Mouse (Mus musculus): ENCODE measurements around the gene Tns3. TPM values are rescaled to one million over a fixed set of nuclear protein-coding genes. Genes with fewer than 3 reads are reported as not detected.

Tns3 gene
- polyA plus RNA-seq, 1 experiment from 2014 or later, result 26.0 TPM

GRCm38 (mm10) chr11:8637469-8638447 lies 26.6 kb downstream of the Tns3 start:
- WGBS, result 83% methylated on average over 10 of the region's 10 CpGs
- H3K27ac ChIP-seq (replicated peaks; ENCODE audit: low read depth, low read length), result no peak overlapping the region
- no peak overlapping the region for H3K9ac ChIP-seq (ENCODE audit: low read length)
- H3K27me3 ChIP-seq (ENCODE audit: control insufficient read depth, insufficient read depth, low read length), result no peaks in the 10 kb centered on the region
- H3K36me3 ChIP-seq (ENCODE audit: control insufficient read depth, insufficient read depth, low read length), result no peaks in the 10 kb centered on the region
- no peak overlapping the region for H3K4me2 ChIP-seq (ENCODE audit: low read depth, severe bottlenecking)
- H3K4me3 ChIP-seq (ENCODE audit: low read depth, low read length), result no peak overlapping the region
- H3K4me1 ChIP-seq (ENCODE audit: control insufficient read depth, insufficient read depth, low read length), result peaks cover 10% of the 10 kb centered on the region
- ATAC-seq (ENCODE audit: insufficient number of reproducible peaks, low FRiP score, low TSS enrichment, low read depth) (no peak), DNase-seq (ENCODE audit: low spot score) (no peak)
- no peaks in the 10 kb centered on the region for H3K9me3 ChIP-seq (ENCODE audit: control insufficient read depth, low read length)

GRCm38 (mm10) chr11:8636680-8637079 lies 27.7 kb downstream of the Tns3 start:
- DNase-seq (ENCODE audit: low spot score), result no peak

GRCm38 (mm10) chr11:8635778-8636177 lies 28.6 kb downstream of the Tns3 start:
- Histone ChIP-seq H3K36me3 (ENCODE audit: control insufficient read depth, insufficient read depth, low read length) (no peaks in the 10 kb centered on the region), H3K4me2 (ENCODE audit: low read depth, severe bottlenecking) (no peak overlapping the region), H3K4me1 (ENCODE audit: control insufficient read depth, insufficient read depth, low read length) (peaks cover 4% of the 10 kb centered on the region), H3K27me3 (ENCODE audit: control insufficient read depth, insufficient read depth, low read length) (no peaks in the 10 kb centered on the region), H3K9ac (ENCODE audit: low read length) (no peak overlapping the region), H3K9me3 (ENCODE audit: control insufficient read depth, low read length) (no peaks in the 10 kb centered on the region), H3K27ac (replicated peaks; ENCODE audit: low read depth, low read length) (no peak overlapping the region), H3K4me3 (ENCODE audit: low read depth, low read length) (no peak overlapping the region)
- 60% methylated on average over 3 of the region's 3 CpGs for WGBS
- DNase-seq (ENCODE audit: low spot score), result no peak
- ATAC-seq (ENCODE audit: insufficient number of reproducible peaks, low FRiP score, low TSS enrichment, low read depth), result no peak

More at GRCm38 (mm10) chr11:8636680-8637079, 27.7 kb downstream of the Tns3 start:
- H3K27me3 ChIP-seq (ENCODE audit: control insufficient read depth, insufficient read depth, low read length), result no peaks in the 10 kb centered on the region
- no peak overlapping the region for H3K4me2 ChIP-seq (ENCODE audit: low read depth, severe bottlenecking)
- peaks cover 6% of the 10 kb centered on the region for H3K4me1 ChIP-seq (ENCODE audit: control insufficient read depth, insufficient read depth, low read length)
- no peak overlapping the region for H3K9ac ChIP-seq (ENCODE audit: low read length)
- WGBS, result 78% methylated on average over 1 of the region's 1 CpGs
- H3K27ac ChIP-seq (replicated peaks; ENCODE audit: low read depth, low read length), result no peak overlapping the region
- H3K9me3 ChIP-seq (ENCODE audit: control insufficient read depth, low read length), result no peaks in the 10 kb centered on the region
- H3K4me3 ChIP-seq (ENCODE audit: low read depth, low read length), result no peak overlapping the region
- ATAC-seq (ENCODE audit: insufficient number of reproducible peaks, low FRiP score, low TSS enrichment, low read depth), result no peak
- no peaks in the 10 kb centered on the region for H3K36me3 ChIP-seq (ENCODE audit: control insufficient read depth, insufficient read depth, low read length)

- 86% methylated on average over 7 of the region's 7 CpGs for whole genome bisulfite sequencing
- H3K9me3 ChIP-seq (ENCODE audit: control insufficient read depth, low read length), result no peaks in the 10 kb centered on the region
- no peaks in the 10 kb centered on the region for H3K36me3 ChIP-seq (ENCODE audit: control insufficient read depth, insufficient read depth, low read length)
- no peak overlapping the region for H3K27ac ChIP-seq (replicated peaks; ENCODE audit: low read depth, low read length)
- H3K27me3 ChIP-seq (ENCODE audit: control insufficient read depth, insufficient read depth, low read length), result no peaks in the 10 kb centered on the region
- no peak overlapping the region for H3K4me2 ChIP-seq (ENCODE audit: low read depth, severe bottlenecking)
- no peak overlapping the region for H3K4me3 ChIP-seq (ENCODE audit: low read depth, low read length)
- DNase-seq (ENCODE audit: low spot score), result no peak
- H3K4me1 ChIP-seq (ENCODE audit: control insufficient read depth, insufficient read depth, low read length), result no peaks in the 10 kb centered on the region
- ATAC-seq (ENCODE audit: insufficient number of reproducible peaks, low FRiP score, low TSS enrichment, low read depth), result no peak
- no peak overlapping the region for H3K9ac ChIP-seq (ENCODE audit: low read length)
Measured at GRCm38 (mm10) chr11:8634728-8635410, 29.5 kb downstream of the Tns3 start.

GRCm38 (mm10) chr11:8632163-8632562 lies 32.2 kb downstream of the Tns3 start:
- 88% methylated on average over 5 of the region's 5 CpGs for WGBS
- H3K27ac ChIP-seq (replicated peaks; ENCODE audit: low read depth, low read length), result no peak overlapping the region
- no peaks in the 10 kb centered on the region; the same call in 1 of the 2 replicates for H3K4me1 ChIP-seq (ENCODE audit: control insufficient read depth, insufficient read depth, low read length)
- no peaks in the 10 kb centered on the region for H3K36me3 ChIP-seq (ENCODE audit: control insufficient read depth, insufficient read depth, low read length)
- H3K9me3 ChIP-seq (ENCODE audit: control insufficient read depth, low read length), result no peaks in the 10 kb centered on the region
- H3K4me2 ChIP-seq (ENCODE audit: low read depth, severe bottlenecking), result no peak overlapping the region
- no peak overlapping the region for H3K9ac ChIP-seq (ENCODE audit: low read length)
- no peak overlapping the region for H3K4me3 ChIP-seq (ENCODE audit: low read depth, low read length)
- ATAC-seq (ENCODE audit: insufficient number of reproducible peaks, low FRiP score, low TSS enrichment, low read depth), result no peak
- no peak for DNase-seq (ENCODE audit: low spot score)
- no peaks in the 10 kb centered on the region for H3K27me3 ChIP-seq (ENCODE audit: control insufficient read depth, insufficient read depth, low read length)

GRCm38 (mm10) chr11:8629862-8630390 lies 34.4 kb downstream of the Tns3 start:
- H3K4me2 ChIP-seq (ENCODE audit: low read depth, severe bottlenecking), result no peak overlapping the region
- no peak overlapping the region for H3K4me3 ChIP-seq (ENCODE audit: low read depth, low read length)
- WGBS, result 80% methylated on average over 8 of the region's 8 CpGs
- no peak overlapping the region for H3K9ac ChIP-seq (ENCODE audit: low read length)
- DNase-seq (ENCODE audit: low spot score) (no peak), ATAC-seq (ENCODE audit: insufficient number of reproducible peaks, low FRiP score, low TSS enrichment, low read depth) (no peak)
- peaks cover 18% of the 10 kb centered on the region for H3K4me1 ChIP-seq (ENCODE audit: control insufficient read depth, insufficient read depth, low read length)
- no peak overlapping the region for H3K27ac ChIP-seq (replicated peaks; ENCODE audit: low read depth, low read length)
- H3K9me3 ChIP-seq (ENCODE audit: control insufficient read depth, low read length), result no peaks in the 10 kb centered on the region
- H3K27me3 ChIP-seq (ENCODE audit: control insufficient read depth, insufficient read depth, low read length), result no peaks in the 10 kb centered on the region
- no peaks in the 10 kb centered on the region for H3K36me3 ChIP-seq (ENCODE audit: control insufficient read depth, insufficient read depth, low read length)

- WGBS, result 94% methylated on average over 5 of the region's 5 CpGs
- H3K4me1 ChIP-seq (ENCODE audit: control insufficient read depth, insufficient read depth, low read length), result peaks cover 21% of the 10 kb centered on the region
- DNase-seq (ENCODE audit: low spot score) (no peak), ATAC-seq (ENCODE audit: insufficient number of reproducible peaks, low FRiP score, low TSS enrichment, low read depth) (no peak)
- no peaks in the 10 kb centered on the region for H3K9me3 ChIP-seq (ENCODE audit: control insufficient read depth, low read length)
- H3K4me3 ChIP-seq (ENCODE audit: low read depth, low read length), result no peak overlapping the region
- H3K27ac ChIP-seq (replicated peaks; ENCODE audit: low read depth, low read length), result no peak overlapping the region
- no peaks in the 10 kb centered on the region for H3K36me3 ChIP-seq (ENCODE audit: control insufficient read depth, insufficient read depth, low read length)
- no peaks in the 10 kb centered on the region for H3K27me3 ChIP-seq (ENCODE audit: control insufficient read depth, insufficient read depth, low read length)
- H3K4me2 ChIP-seq (ENCODE audit: low read depth, severe bottlenecking), result no peak overlapping the region
- no peak overlapping the region for H3K9ac ChIP-seq (ENCODE audit: low read length)
Measured at GRCm38 (mm10) chr11:8629326-8629725, 35.0 kb downstream of the Tns3 start.

GRCm38 (mm10) chr11:8628846-8629253 lies 35.5 kb downstream of the Tns3 start:
- Histone ChIP-seq H3K4me3 (ENCODE audit: low read depth, low read length) (no peak overlapping the region), H3K4me2 (ENCODE audit: low read depth, severe bottlenecking) (no peak overlapping the region), H3K36me3 (ENCODE audit: control insufficient read depth, insufficient read depth, low read length) (no peaks in the 10 kb centered on the region), H3K4me1 (ENCODE audit: control insufficient read depth, insufficient read depth, low read length) (peaks cover 21% of the 10 kb centered on the region), H3K27ac (replicated peaks; ENCODE audit: low read depth, low read length) (no peak overlapping the region), H3K27me3 (ENCODE audit: control insufficient read depth, insufficient read depth, low read length) (no peaks in the 10 kb centered on the region), H3K9ac (ENCODE audit: low read length) (no peak overlapping the region), H3K9me3 (ENCODE audit: control insufficient read depth, low read length) (no peaks in the 10 kb centered on the region)
- ATAC-seq (ENCODE audit: insufficient number of reproducible peaks, low FRiP score, low TSS enrichment, low read depth) (no peak), DNase-seq (ENCODE audit: low spot score) (no peak)
- 84% methylated on average over 10 of the region's 10 CpGs for WGBS
